Comparison of ENCODE assay signal across 14 mouse cellular contexts in genomic region chr1:156617811-156618210, GRCm38 (mm10). TPM values are rescaled to one million over a fixed set of nuclear protein-coding genes. Genes with fewer than 3 reads are reported as not detected.
DNase-seq lines count a peak whose midpoint lies in the region; ATAC-seq and TF ChIP-seq lines count a peak whose summit lies in the region.
"Had no signal": no experiment of that assay in that cellular context is flagged by ENCODE, and none has a peak within 500 bp of the region (broad histone marks: within the 10 kb centered on the region; RNA-seq: fewer than 3 reads in every experiment).

No protein-coding gene starts in this region.

- 0 out of 2 replicates have a peak overlapping the region, but pooled peaks have one; percentile 9 for H3K27ac ChIP-seq in forebrain, embryonic 10.5 days
- no peak overlapping the region for H3K27ac ChIP-seq in forebrain, embryonic 14.5 days (ENCODE audit: low read depth, low read length)
- peak overlapping the region; percentile 86 for H3K27ac ChIP-seq in layer of hippocampus, adult 2 months
- H3K27ac ChIP-seq in liver, embryonic 13.5 days = no peak overlapping the region
- H3K27ac ChIP-seq: midbrain, embryonic 13.5 days had no signal

- no peak for TF ChIP-seq CTCF in layer of hippocampus, adult 2 months (conservative IDR thresholded peaks at IDR 0.05)

- no peak overlapping the region for H3K4me3 ChIP-seq in forebrain, embryonic 10.5 days
- H3K4me3 ChIP-seq in forebrain, embryonic 14.5 days (ENCODE audit: low read depth, low read length) = no peak overlapping the region
- H3K4me3 ChIP-seq in layer of hippocampus, adult 2 months = no peak overlapping the region
- peak overlapping the region; percentile 40; the same call in 1 of the 2 replicates for H3K4me3 ChIP-seq in liver, embryonic 13.5 days (replicated peaks)
- H3K4me3 ChIP-seq: midbrain, embryonic 13.5 days had no signal

- WGBS in forebrain, embryonic 10.5 days = 44% methylated on average over 4 of the region's 4 CpGs
- 57% methylated on average over 4 of the region's 4 CpGs for WGBS in forebrain, embryonic 14.5 days
- WGBS in liver, embryonic 13.5 days (ENCODE audit: insufficient replicate concordance) = 30% methylated on average over 4 of the region's 4 CpGs

- no peak overlapping the region for H3K4me2 ChIP-seq in forebrain, embryonic 14.5 days (ENCODE audit: low read length)
- peak overlapping the region; percentile 58 for H3K4me2 ChIP-seq in liver, embryonic 13.5 days
- H3K4me2 ChIP-seq: midbrain, embryonic 13.5 days had no signal

- no peak overlapping the region for H3K9ac ChIP-seq in forebrain, embryonic 14.5 days (ENCODE audit: low read length)
- H3K9ac ChIP-seq in liver, embryonic 13.5 days = peak overlapping the region; percentile 48
- H3K9ac ChIP-seq: midbrain, embryonic 13.5 days had no signal

- DNase-seq in forebrain, embryonic 10.5 days (ENCODE audit: extremely low spot score, low spot score) = no peak
- DNase-seq in forebrain, embryonic 14.5 days (ENCODE audit: low spot score) = no peak
- no peak for DNase-seq in layer of hippocampus, adult 2 months (ENCODE audit: low spot score in 2 of 2)
- DNase-seq in layer of hippocampus, adult 9-10 months (ENCODE audit: low spot score) = no peak
- peak; percentile 58 for DNase-seq in A20 (ENCODE audit: low read depth, low spot score)
- DNase-seq in liver, embryonic 13.5 days = no peak
- no peak for DNase-seq in thymus, adult 18-20 months
- no peak for DNase-seq in adrenal gland, postnatal 10 days
- DNase-seq: adrenal gland, postnatal 25 days; kidney, postnatal 10 days; lung, adult 2 months had no signal

- H3K9me3 ChIP-seq in forebrain, embryonic 10.5 days = no peaks in the 10 kb centered on the region
- no peaks in the 10 kb centered on the region for H3K9me3 ChIP-seq in forebrain, embryonic 14.5 days (replicated peaks; ENCODE audit: control insufficient read depth, low read length)
- no peaks in the 10 kb centered on the region for H3K9me3 ChIP-seq in liver, embryonic 13.5 days (replicated peaks)
- H3K9me3 ChIP-seq: midbrain, embryonic 13.5 days had no signal

- no peaks in the 10 kb centered on the region for H3K27me3 ChIP-seq in forebrain, embryonic 10.5 days (ENCODE audit: poor library complexity, severe bottlenecking)
- H3K27me3 ChIP-seq in forebrain, embryonic 14.5 days (replicated peaks; ENCODE audit: control insufficient read depth, insufficient read depth, low read length) = no peaks in the 10 kb centered on the region
- no peaks in the 10 kb centered on the region for H3K27me3 ChIP-seq in liver, embryonic 13.5 days
- H3K27me3 ChIP-seq: midbrain, embryonic 13.5 days had no signal

- peaks cover 64% of the 10 kb centered on the region for H3K4me1 ChIP-seq in forebrain, embryonic 10.5 days
- peaks cover 19% of the 10 kb centered on the region for H3K4me1 ChIP-seq in forebrain, embryonic 14.5 days (ENCODE audit: control insufficient read depth, insufficient read depth, low read length)
- H3K4me1 ChIP-seq in liver, embryonic 13.5 days (replicated peaks) = peaks cover 68% of the 10 kb centered on the region

- no peak for ATAC-seq in forebrain, embryonic 14.5 days
- no peak for ATAC-seq in liver, embryonic 13.5 days (ENCODE audit: low read depth)
- ATAC-seq: forebrain, embryonic 16.5 days; inflammation-experienced regulatory T-cells, adult 6 months; midbrain, embryonic 13.5 days had no signal

- peaks cover 5% of the 10 kb centered on the region for H3K36me3 ChIP-seq in forebrain, embryonic 10.5 days (replicated peaks)
- peaks cover 5% of the 10 kb centered on the region for H3K36me3 ChIP-seq in forebrain, embryonic 14.5 days (ENCODE audit: control insufficient read depth, insufficient read depth, low read length)
- H3K36me3 ChIP-seq in liver, embryonic 13.5 days = 0 out of 2 replicates have a peak, but pooled peaks cover 6% of the 10 kb centered on the region

RNA-seq across cellular contexts. Expression of gene Tor3a, which starts 56.3 kb away (rescaled TPM):
- 5.4 and 6.2 TPM in 2 replicates for polyA plus RNA-seq in forebrain, embryonic 10.5 days (2016; fragmentation: Nextera tagmentation; extraction: Ambion mirVana)
- 4.5 and 6.5 TPM in 2 replicates for polyA plus RNA-seq in forebrain, embryonic 14.5 days (2014; fragmentation: Nextera tagmentation; extraction: Ambion mirVana)
- total RNA-seq in layer of hippocampus, adult 2 months (2021) = 1 to 10 TPM; 7.1 to 8.2 TPM
- 3.4 and 4.6 TPM in 2 replicates for polyA plus RNA-seq in liver, embryonic 13.5 days (2015; fragmentation: Nextera tagmentation; extraction: Ambion mirVana)
- total RNA-seq in adrenal gland, postnatal 10 days (2021) = 10 to 100 TPM; 11.6 to 15.3 TPM

RNA-seq across cellular contexts. Expression of gene Abl2, which starts 59.2 kb away (rescaled TPM):
- 4.8 and 5.0 TPM in 2 replicates for polyA plus RNA-seq in forebrain, embryonic 10.5 days (2016; fragmentation: Nextera tagmentation; extraction: Ambion mirVana)
- 5.7 and 8.0 TPM in 2 replicates for polyA plus RNA-seq in forebrain, embryonic 14.5 days (2014; fragmentation: Nextera tagmentation; extraction: Ambion mirVana)
- total RNA-seq in layer of hippocampus, adult 2 months (2021) = 10 to 100 TPM; 87.4 to 88.2 TPM
- polyA plus RNA-seq in liver, embryonic 13.5 days (2015; fragmentation: Nextera tagmentation; extraction: Ambion mirVana) = 1.3 and 1.5 TPM in 2 replicates
- 10 to 100 TPM; 18.9 to 19.9 TPM for total RNA-seq in adrenal gland, postnatal 10 days (2021)

Comparison
In these comparisons a context has a peak if more than half of its experiments do, and no peak if none do; other contexts are left out.
1. H3K27ac ChIP-seq: peak in forebrain, embryonic 10.5 days (single experiment) and layer of hippocampus, adult 2 months (single experiment); none in forebrain, embryonic 14.5 days (single experiment) and liver, embryonic 13.5 days (single experiment).